Mouse (Mus musculus): Measurements from ENCODE around the gene Dgkh. TPM values are rescaled to one million over a fixed set of nuclear protein-coding genes. Genes with fewer than 3 reads are reported as not detected.
A peak's percentile ranks its signal among the peaks of the same experiment; 100 is the strongest.

Gene Dgkh
- total RNA-seq, 2 experiments from 2014 or later, result 6.5 to 8.9 TPM

GRCm38 (mm10) chr14:78674606-78675005 lies 58.0 kb downstream of the Dgkh start:
- DNase-seq, result no peak

DNA sequence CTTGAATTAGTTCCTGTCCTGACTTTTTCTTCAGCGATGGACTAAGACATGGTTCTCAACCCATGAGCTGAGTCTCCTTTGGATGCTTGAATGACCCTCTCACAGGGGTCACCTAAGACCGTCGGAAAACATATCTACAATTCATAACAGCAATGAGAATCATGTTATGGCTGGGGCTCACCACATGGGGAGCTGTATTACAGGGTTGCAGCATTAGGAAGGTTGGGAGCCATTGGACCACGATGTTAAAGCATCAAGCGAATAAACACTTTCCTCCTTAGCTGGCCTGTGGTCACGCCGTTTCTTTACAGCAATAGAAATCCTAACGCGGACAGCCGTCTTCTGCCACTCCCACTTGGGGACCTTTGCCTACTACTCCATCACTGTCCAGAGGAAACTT lies 62.6 kb downstream of the Dgkh start:
- DNase-seq, result no peak

GRCm38 (mm10) chr14:78668291-78668690 lies 64.3 kb downstream of the Dgkh start:
- DNase-seq, result peak; percentile 71

DNA sequence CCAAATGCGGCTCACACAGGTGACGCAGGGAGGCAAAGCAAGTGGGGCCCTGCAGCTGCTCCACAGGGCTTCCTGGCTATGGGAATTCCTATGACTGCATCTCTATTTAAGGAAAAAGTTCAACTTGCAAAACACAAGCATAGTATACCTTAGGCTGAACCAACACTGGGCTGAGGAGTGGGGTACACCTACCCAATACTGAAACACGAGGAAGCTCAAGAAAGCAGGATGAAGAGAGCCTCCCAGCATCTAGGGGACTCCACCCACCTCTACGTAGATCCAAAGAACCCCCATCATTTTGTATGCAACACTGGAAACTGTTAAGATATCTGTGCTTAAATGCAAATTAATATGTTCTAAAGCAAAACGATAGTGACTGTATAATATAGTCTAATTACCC lies 64.8 kb downstream of the Dgkh start:
- DNase-seq, result no peak

- DNase-seq, result no peak
Observed at GRCm38 (mm10) chr14:78662641-78663040, 69.9 kb downstream of the Dgkh start.

DNA sequence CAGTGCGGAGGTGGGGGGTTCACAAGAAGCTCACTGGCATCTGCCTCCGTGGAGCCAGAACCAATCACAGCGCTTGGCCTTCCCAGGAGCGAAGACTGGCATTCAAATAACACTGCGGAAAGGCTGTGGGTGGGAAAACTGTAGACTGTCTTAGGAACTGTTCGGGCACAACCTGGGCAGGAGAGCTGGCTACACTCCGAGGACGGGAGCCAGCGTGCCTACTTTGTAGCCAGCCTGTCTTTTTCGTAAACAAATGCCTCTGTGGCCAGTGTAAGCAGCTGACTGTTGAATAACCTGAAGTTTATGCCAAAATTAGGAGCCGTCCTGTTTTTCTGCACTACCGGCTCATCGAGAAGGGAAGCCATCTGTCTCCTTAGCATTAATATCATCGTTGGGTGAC lies 71.1 kb downstream of the Dgkh start:
- DNase-seq, result no peak

DNA sequence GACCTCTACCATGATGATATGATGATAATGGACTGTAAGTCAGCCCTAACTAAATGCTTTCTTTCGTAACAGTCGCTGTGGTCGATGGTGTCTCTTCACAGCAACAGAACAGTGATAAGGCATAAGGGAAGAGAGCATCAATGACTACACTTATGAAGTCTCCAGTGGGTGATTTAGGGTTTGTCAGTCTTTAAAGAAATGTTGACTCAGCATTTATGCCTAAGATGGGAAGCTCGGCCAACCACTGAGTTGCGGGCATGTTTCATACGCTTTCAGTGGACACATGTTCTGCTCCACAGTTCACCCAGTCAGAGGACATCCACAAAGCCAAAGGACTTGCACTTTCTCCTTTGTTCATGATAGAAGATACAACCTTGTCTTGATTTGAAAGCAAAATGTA lies 73.9 kb downstream of the Dgkh start:
- no peak for DNase-seq

DNA sequence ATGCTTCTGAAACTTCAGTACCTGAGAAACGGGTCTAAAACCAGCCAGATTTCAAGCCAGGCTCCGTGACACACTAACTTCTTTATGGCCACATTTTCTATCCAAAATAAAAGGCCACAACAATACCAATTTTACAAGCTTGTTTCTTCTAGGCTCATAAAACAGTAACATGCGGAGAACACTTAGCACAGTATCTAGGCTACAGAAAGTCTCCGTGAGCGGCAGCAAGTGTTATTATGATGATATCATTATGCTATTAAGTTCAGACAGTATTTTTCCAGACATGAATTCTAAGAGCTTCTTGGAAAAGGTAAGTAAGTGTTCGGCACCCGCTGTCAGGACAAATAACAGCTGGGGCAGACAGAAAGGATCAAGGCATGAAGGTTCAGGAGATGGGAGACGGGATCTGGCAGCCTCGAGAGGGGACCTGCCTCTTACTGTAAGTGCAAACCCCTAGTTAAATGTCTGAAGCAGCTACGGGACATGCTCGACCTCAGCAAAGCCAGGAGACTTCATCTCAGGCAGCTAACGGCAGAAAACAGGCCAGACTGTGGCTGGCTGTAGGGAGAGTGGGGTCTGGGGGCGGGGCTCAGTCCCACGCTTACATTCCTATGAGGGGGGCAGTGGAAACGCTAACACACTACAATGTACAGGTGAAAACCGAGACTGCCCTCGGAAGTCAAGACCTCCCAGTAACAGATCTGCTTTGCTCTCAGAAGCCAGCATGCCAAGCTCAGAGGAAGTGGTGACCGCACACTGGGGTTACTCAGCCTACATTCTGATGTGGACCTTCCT lies 75.5 kb downstream of the Dgkh start:
- DNase-seq, result no peak

DNA sequence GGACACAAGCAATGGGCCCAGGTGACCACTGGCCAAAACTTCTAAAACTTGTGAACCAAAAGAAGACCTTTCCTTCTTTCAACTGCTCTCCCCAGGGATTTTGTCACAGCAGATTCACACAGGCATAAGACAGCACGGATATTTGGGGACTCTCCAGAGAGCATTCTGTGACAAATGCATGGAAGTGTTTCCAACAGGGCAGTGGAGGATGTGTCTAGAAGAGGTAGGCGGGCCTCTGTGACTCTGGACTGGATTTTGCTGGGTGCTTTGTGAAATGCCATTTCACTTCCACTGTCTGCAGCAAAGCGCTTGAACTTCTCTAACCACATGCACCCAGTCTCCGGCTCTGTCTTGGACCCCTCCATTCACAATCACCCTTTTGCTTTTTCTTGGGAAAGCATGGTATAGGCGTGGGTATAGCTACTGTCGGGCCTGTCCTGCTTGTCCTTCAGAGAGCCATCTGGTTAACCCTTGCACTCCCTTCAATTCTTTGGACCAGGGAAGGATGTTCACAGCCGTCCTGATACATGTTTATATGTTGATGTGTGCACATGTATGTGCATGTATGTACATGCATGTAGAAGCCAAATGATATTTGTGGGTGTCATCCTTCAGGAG lies 77.5 kb downstream of the Dgkh start:
- DNase-seq, result no peak

GRCm38 (mm10) chr14:78654196-78654595 lies 78.4 kb downstream of the Dgkh start:
- DNase-seq, result no peak

DNA sequence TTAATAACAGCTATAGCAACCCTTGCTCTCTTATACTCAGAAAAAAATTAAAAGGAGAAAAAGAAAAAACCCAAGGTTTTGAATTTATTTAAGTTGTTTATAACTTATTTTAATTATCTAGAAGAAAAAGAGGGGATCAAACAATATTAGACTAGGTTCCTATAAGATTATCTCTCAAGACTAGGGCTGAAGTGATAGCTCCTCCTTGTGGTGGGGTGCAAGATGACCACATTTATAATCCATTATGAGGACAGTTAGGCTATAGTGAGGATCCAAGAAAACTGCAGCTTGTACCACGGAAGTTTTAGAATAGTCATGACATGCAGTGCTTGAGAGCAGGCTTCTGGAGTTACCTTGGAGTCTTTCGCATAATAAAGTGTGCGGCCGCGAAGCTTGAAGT lies 79.2 kb downstream of the Dgkh start:
- no peak for DNase-seq

DNA sequence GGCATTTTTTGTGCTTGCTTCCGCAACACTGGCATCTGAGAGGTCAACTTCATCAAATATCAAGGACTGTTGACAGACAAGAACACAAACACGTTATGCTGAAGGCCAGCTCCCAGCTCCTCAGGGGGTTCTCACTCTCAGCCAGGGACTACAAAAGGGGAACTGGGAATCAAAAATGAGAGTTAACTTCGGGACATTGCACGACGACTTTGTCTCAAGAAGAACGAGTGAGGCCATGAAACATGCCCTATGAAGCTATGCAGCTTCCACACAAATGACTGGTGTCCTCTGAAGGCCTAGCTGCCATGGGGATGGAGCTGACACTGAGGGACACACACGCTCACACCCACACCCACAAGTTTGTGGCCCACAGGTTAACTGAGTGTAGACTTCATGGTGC lies 80.9 kb downstream of the Dgkh start:
- DNase-seq, result no peak

DNA sequence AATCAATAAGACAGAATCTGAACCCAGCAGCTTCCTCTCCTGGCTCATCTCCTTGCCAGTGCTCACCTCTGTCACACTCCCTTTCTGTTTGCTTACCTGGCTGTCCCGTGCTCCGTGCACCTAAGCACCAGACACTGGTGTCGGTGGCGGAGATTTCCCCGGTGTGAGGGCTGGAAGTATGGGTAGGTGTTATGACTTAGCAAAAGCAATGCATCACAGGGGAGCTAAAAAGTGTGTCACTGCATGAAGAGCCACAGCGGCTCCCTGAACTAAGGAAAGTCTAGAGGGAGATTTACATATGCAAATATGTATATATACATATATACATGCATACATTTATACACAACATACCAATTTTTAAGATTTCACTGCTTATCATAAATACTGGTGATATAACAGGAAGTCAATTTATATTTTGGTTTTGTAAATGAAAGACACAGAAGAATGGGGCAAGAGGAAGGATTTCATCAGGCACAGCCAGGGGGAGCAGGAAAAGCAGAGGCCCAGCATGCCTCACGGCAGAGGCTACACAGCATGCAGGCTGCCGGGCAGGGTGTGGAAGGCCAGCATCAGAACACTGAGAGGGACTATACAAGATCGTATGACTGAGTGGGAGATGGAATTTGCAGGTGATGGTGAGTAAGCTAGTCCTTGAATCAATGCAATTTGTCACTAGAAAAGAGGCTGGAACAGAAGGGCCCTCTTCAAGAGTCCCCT lies 82.0 kb downstream of the Dgkh start:
- no peak for DNase-seq

- DNase-seq, result no peak
Observed at GRCm38 (mm10) chr14:78649525-78650274, 82.9 kb downstream of the Dgkh start.

- DNase-seq, result no peak
Observed at GRCm38 (mm10) chr14:78645622-78646021, 87.0 kb downstream of the Dgkh start.

GRCm38 (mm10) chr14:78641314-78641713 lies 91.3 kb downstream of the Dgkh start:
- no peak for DNase-seq

DNA sequence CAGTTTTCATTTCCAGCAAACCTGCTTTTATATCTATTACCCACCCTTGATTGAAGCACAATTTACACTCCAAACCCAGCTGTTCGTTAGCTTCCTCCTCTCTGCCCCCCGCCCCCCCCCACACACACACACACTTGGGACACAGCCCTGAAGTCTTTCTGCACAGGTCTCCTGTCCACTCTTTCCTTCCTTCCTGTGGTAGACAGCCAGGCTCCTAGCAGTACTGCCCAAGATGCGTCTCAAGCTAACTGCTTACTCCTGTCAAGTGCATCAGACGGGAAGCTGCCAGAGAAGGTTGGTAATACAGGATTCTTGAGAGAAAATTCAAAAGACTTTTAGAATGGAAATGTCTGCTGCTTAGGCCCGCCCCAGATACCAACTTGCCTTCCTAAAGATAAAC lies 92.9 kb downstream of the Dgkh start:
- no peak for DNase-seq

DNA sequence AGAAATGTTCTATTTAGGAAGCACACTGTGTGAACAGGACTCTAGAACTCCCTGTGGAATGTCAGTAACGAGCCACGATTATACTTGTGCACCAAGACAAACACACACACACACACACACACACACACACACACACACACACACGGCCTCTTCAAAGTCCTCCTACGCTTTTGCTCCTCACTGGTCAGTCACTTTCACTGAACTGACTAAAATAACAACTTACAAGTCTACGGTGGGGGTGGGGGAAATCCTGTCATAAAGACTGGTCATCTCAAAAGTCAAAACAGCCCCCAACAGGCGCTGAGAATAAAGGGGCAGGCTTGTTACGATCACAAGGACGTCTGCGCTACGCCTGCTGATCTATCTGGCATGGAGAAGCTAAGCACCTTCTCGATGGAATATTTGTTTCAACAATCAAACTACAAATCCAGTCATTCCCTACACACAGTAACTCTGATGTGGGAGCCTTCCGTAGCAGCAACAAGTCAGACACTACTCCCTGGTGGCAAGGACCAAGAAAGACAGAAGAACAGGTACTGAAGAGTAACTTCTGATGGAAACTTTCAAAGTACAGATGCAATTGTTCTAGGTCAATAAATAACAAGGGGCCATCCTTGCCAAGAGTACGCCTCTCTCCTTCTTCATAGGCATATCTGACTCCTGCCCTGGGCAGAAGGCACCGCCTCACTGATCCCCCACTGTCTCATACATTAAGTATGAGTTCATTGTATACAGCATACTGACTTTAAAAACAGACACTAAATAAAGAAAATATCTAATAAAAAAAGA lies 96.8 kb downstream of the Dgkh start:
- DNase-seq, result no peak

DNA sequence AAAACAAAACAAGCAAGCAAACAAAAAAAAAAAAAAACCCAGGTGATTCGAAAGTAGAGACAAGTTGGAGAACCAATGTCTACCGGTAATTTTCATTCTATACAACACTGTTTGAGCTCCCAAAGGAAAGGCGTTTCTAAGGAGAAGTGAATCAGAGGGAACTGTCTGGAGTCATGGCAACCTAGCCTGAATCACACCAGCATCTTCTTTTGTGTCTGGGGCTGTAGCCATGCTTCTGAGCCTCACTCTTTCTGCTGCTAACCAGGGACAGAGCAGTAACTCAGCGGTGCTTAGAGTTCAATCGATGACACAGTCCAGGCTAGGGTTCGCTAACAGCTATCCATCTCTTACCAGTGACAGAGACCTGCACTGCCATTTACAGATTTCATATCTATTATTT lies 99.8 kb downstream of the Dgkh start:
- DNase-seq, result no peak

- DNase-seq, result no peak
Observed at GRCm38 (mm10) chr14:78630923-78631875, 101.4 kb downstream of the Dgkh start.
